Mouse (Mus musculus): ENCODE data around the gene Sparc.

DNA sequence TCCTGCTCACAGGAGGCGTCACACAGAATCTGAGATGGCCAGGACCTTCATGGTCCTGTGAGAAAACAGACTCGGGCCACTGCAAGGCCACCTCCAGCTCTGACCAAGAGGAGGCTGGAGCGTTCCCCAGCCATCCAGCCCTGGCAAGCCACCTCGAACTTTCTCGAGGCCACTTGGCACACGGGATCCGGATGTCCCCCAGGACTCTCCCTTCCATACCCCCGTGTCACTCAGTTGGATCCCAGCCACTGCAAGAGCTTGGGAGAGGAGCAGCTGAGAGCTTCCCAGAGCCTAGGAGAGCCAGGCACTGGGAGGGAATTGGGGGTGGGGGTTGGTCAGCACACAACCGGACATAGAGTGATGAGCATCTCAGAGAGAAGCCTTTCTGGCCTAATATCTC is 25.5 kb downstream of the Sparc start:
- TF ChIP-seq CTCF (IDR thresholded peaks at IDR 0.05; ENCODE audit: extremely low read depth, insufficient read length, insufficient replicate concordance, low read depth, low read length) (no peak), POLR2A (IDR thresholded peaks at IDR 0.05; ENCODE audit: low read depth, low read length) (no peak)

Data from small intestine, adult 2 months (tissue).